Mouse (Mus musculus) MEL (cell line): ENCODE results near the gene Nabp2.
A peak's percentile ranks its signal among the peaks of the same experiment; 100 is the strongest.

Experiments
- CTCF ChIP-seq, 3 experiments: IDR thresholded peaks in 2 of 3; conservative IDR thresholded peaks in 1 of 3; 2 replicates each; pipeline ENCODE4 v1.5.1; 2011 to 2012; ENCODE audit warnings: low read length in 3 of 3, low read depth in 2 of 3, mild to moderate bottlenecking in 2 of 3, improper control_type of control experiment in 1 of 3, inconsistent platforms in 1 of 3, mixed read lengths in 1 of 3, moderate library complexity in 1 of 3; ENCODE audit not compliant: control insufficient read depth in 1 of 3, insufficient read depth in 1 of 3, poor library complexity in 1 of 3, severe bottlenecking in 1 of 3
- GATA1 ChIP-seq: IDR thresholded peaks from 2 replicates; pipeline ENCODE4 v1.6.1; 2011; ENCODE audit warnings: low read depth, low read length, improper control_type of control experiment
- KAT2A ChIP-seq: conservative IDR thresholded peaks from 2 replicates; pipeline ENCODE4 v1.6.1; 2012; ENCODE audit warnings: low read depth, low read length, improper control_type of control experiment, inconsistent platforms
- MAX ChIP-seq: IDR thresholded peaks from 2 replicates; pipeline ENCODE4 v1.6.1; 2011; ENCODE audit warnings: low read length, improper control_type of control experiment
- MEF2A ChIP-seq: IDR thresholded peaks from 2 replicates; pipeline ENCODE4 v1.6.1; 2014; ENCODE audit warnings: low read depth, mild to moderate bottlenecking, inconsistent platforms, low read length, improper control_type of control experiment; ENCODE audit not compliant: poor library complexity, insufficient replicate concordance, severe bottlenecking; ENCODE audit errors: extremely low read depth
- NELFE ChIP-seq: IDR thresholded peaks from 2 replicates; pipeline ENCODE4 v1.6.1; 2011; ENCODE audit warnings: low read depth, low read length, improper control_type of control experiment
- POLR2A ChIP-seq, 2 experiments: IDR thresholded peaks; 2 replicates each; pipeline ENCODE4 v1.6.1; 2011 to 2012; ENCODE audit warnings: low read length in 2 of 2, mild to moderate bottlenecking in 2 of 2, control low read depth in 1 of 2, improper control_type of control experiment in 1 of 2, low read depth in 1 of 2, moderate library complexity in 1 of 2; ENCODE audit not compliant: control insufficient read depth in 1 of 2, insufficient read depth in 1 of 2, poor library complexity in 1 of 2
- POLR2AphosphoS2 ChIP-seq: IDR thresholded peaks from 2 replicates; pipeline ENCODE4 v1.6.1; 2011; ENCODE audit warnings: low read length, improper control_type of control experiment
- USF2 ChIP-seq, 2 experiments: IDR thresholded peaks; 2 replicates each; pipeline ENCODE4 v1.6.1; 2011 to 2012; ENCODE audit warnings: improper control_type of control experiment in 2 of 2, low read length in 2 of 2, borderline replicate concordance in 1 of 2, inconsistent platforms in 1 of 2, low read depth in 1 of 2, mild to moderate bottlenecking in 1 of 2; ENCODE audit not compliant: insufficient read depth in 1 of 2

GRCm38 (mm10) chr10:128458348-128458718 lies 47.0 kb upstream of the Nabp2 start:
- TF ChIP-seq CTCF (IDR thresholded peaks at IDR 0.05 in 2 of 3, conservative IDR thresholded peaks at IDR 0.05 in 1 of 3; ENCODE audit: control insufficient read depth in 1 of 3, insufficient read depth in 1 of 3, low read depth in 2 of 3, low read length in 3 of 3, poor library complexity in 1 of 3, severe bottlenecking in 1 of 3) (no peak), KAT2A (no peak; the same call in 1 of the 2 replicates), MAX (no peak), POLR2AphosphoS2 (no peak), GATA1 (0 out of 2 replicates have a peak, but pooled peaks have one; percentile 9), POLR2A (IDR thresholded peaks at IDR 0.05; ENCODE audit: control insufficient read depth in 1 of 2, insufficient read depth in 1 of 2, low read depth in 1 of 2, low read length in 2 of 2, poor library complexity in 1 of 2) (peak; percentile 39 to 52; a peak in 2 of 4 replicates), MEF2A (no peak), USF2 (IDR thresholded peaks at IDR 0.05; ENCODE audit: borderline replicate concordance in 1 of 2, insufficient read depth in 1 of 2, low read depth in 1 of 2, low read length in 2 of 2) (no peak), NELFE (no peak)
